Mouse (Mus musculus) heart, postnatal 14 days (tissue): ENCODE measurements around the gene Ccdc163. TPM values are rescaled to one million over a fixed set of nuclear protein-coding genes. Genes with fewer than 3 reads are reported as not detected.

Experiments used
- DNase-seq, 2 experiments: peaks; one replicate each; pipeline ENCODE4 v3.0.0; 2021 to 2022
- intact Hi-C: fragments of 180-260 bp; cut with DNase I; formaldehyde crosslinking; loops from one replicate; pipeline ENCODE4 v1.15.1; 2025
- total RNA-seq, 2 experiments: library from RNA; stranded (reverse); gene quantifications; 2 replicates each; pipeline ENCODE4 v1.2.3; 2021

Gene Ccdc163
- total RNA-seq, 2 experiments from 2014 or later, result 6.8 to 9.3 TPM

- DNase-seq, result no peak
- intact Hi-C loops, result no loop called here
Measured at GRCm38 (mm10) chr4:116698693-116699342, 9.5 kb upstream of the Ccdc163 start.

GRCm38 (mm10) chr4:116700964-116701363, 7.3 kb upstream of the Ccdc163 start:
- DNase-seq, result no peak
- intact Hi-C loops, result loop anchor here (5.0 kb wide), 1 partner anchor 54 kb away; no protein-coding TSS in a partner anchor

DNA sequence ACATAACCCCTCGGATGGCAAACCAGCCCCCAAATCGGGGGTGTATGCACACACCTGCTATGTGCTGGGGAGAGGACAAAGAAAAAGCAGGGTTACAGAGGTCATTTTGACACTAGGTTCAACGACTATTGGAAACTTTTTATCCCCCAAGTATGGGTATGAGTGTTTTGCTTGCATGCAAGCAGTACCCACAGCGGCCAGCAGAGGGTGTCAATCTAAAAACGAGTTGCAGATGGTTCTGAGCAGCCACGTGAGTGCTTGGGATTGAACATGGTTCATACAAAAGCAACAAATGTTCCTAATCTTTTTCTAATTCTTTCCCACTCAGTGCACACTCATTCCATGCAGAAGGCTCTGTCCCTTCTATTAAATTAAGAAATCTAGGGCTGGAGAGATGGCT, 4.5 kb upstream of the Ccdc163 start:
- peak; percentile 71 to 84 for DNase-seq
- intact Hi-C loops, result loop anchor here (5.0 kb wide), 1 partner anchor 57 kb away; no protein-coding TSS in a partner anchor

GRCm38 (mm10) chr4:116707666-116708065, 643 bp upstream of the Ccdc163 start:
- no peak for DNase-seq
- intact Hi-C loops, result no loop called here

- no peak for DNase-seq
- intact Hi-C loops, result no loop called here
Measured at GRCm38 (mm10) chr4:116708791-116709390, 582 bp downstream of the Ccdc163 start.

DNA sequence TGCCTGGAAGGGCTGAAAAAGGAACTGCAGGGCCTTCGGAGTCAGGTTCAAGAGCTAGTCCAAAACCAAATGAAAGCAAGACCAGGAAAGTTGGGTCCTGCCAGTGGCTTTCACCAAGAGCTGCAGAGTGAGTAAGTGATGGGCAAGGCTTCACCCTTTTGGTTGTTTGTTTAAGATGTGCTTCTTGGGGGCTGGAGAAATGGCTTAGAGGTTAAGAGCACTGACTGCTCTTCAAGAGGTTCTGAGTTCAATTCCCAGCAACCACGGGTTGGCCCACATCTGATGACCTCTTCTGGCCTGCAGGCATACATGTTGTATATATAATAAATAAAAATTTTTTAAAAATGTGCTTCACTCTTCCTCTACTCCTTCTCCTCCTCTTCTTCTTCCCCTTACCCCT, 1.8 kb downstream of the Ccdc163 start:
- intact Hi-C loops, result loop anchor here (10.0 kb wide), 1 partner anchor 415 kb away; the partner anchor contains the start of genes Btbd19 and Tctex1d4
- no peak for DNase-seq

GRCm38 (mm10) chr4:116712536-116712935, 4.2 kb downstream of the Ccdc163 start:
- intact Hi-C loops, result loop anchor here (10.0 kb wide), 1 partner anchor 412 kb away; the partner anchor contains the start of genes Btbd19 and Tctex1d4
- no peak for DNase-seq

DNA sequence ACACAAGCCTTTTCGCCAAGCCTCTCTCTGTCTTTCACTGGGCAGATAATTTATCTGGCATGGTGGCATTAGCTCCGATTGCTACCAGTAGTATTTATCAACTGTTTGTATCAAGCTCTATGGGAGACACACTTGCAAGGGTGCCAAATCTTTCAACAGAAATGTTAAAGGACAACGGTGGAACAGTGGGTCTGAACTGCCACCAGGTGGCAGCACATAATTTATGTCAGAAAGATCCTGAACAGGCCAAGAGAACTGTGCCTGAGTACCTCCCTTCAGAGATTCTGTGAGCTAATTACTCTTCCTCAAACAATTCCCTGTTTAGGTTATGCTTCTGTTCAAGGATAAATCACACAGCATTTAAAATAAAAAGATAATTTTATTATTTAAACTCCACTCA, 11.1 kb downstream of the Ccdc163 start:
- intact Hi-C loops, result loop anchor here (1.0 to 10.0 kb wide), 2 partner anchors 69 to 405 kb away; partner anchors contain the start of genes Btbd19 and Tctex1d4
- DNase-seq, result peak; percentile 70 to 79

GRCm38 (mm10) chr4:116720343-116721097, 12.2 kb downstream of the Ccdc163 start, which contains the start of gene Tesk2:
Tesk2 (plus strand) TSS chr4:116720948.
- peak; percentile 87 to 89 for DNase-seq
- intact Hi-C loops, result loop anchor here (5.0 kb wide), 1 partner anchor 272 kb away; the partner anchor contains the start of gene Urod

- intact Hi-C loops, result loop anchor here (5.0 kb wide), 1 partner anchor 271 kb away; the partner anchor contains the start of gene Urod
- no peak for DNase-seq
Measured at GRCm38 (mm10) chr4:116721098-116721628, 12.9 kb downstream of the Ccdc163 start.

GRCm38 (mm10) chr4:116722230-116722629, 13.9 kb downstream of the Ccdc163 start:
- intact Hi-C loops, result loop anchor here (5.0 kb wide), 1 partner anchor 270 kb away; the partner anchor contains the start of gene Urod
- no peak for DNase-seq

- DNase-seq, result no peak
Measured at GRCm38 (mm10) chr4:116725444-116725843, 17.1 kb downstream of the Ccdc163 start.

DNA sequence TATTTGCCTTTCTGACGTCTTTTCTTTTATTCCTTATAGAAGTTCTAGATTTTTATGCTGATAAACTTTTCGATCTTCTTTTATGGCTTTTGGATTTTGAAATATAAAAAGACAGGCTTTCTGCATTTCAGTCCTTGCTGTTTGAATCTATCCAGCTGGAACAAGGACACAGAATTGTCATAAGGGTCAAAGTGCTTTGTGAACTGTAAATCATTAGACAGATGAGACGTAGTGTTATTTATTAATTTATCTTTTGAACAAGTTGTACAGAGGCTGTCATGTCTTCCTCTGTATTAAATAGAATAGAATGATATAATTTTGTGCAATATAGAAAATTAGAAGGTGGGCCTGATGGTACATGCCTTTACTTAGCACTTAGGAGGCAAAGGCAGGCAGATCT, 19.1 kb downstream of the Ccdc163 start:
- intact Hi-C loops, result no loop called here
- no peak for DNase-seq

More at GRCm38 (mm10) chr4:116725444-116725843, 17.1 kb downstream of the Ccdc163 start:
- intact Hi-C loops, result no loop called here

DNA sequence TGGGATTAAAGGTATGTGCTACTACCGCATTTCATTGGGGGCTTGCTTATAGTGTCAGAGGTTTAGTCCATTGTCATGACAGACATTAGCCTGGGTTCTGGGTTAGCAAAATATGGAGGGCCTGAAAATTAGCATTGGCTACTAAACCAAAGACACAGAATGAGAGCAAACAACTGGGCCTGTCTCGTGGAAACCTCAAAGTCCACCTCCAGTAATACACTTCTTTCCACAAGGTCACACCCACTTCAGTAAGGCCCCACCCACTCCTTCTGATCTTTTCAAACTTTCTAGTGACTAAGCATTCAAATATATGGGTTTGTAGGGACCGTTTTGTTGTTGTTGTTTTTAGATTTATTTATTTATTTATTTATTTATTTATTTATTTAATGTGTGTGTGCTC, 21.2 kb downstream of the Ccdc163 start:
- no peak for DNase-seq
- intact Hi-C loops, result no loop called here

GRCm38 (mm10) chr4:116731077-116731476, 22.8 kb downstream of the Ccdc163 start:
- no peak for DNase-seq
- intact Hi-C loops, result no loop called here

DNA sequence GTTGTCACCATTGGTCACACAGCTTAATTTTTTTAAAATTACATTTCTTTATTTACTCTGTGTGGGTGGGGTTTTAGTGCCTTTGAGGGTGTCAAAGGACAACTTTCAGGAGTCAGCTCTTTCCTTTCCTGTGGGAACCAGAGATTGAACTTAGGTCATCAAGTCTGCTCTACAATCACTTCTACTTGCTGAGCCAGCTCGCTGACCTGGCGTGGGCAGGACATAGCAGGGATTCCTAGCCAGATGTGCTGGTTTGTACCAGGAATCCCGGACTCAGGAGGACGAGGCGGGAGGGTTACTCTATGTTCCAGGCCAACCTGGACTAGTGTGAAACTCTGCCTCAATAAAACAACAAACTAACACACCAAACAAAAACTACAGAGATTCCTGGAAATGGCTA, 24.0 kb downstream of the Ccdc163 start:
- DNase-seq, result no peak
- intact Hi-C loops, result no loop called here

DNA sequence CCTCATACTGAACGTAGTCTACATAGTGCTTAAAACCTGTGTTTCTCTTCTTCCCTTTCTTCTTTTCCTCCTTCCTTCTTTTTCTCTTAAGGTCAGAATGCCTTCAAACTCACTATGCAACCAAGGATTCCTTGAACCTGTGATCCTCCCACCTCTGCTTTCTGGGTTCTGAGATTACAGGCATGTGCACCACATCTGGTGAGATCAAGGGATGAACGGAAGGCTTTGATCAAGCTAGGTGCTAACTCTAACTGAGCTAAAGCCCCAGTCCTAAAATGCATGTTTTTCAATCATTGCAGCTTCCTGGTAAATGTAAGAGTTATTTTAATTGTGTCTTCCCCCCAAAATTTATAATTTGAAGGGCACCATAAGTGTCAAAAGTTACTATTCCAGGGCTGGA, 26.7 kb downstream of the Ccdc163 start:
- no peak for DNase-seq
- intact Hi-C loops, result no loop called here

- intact Hi-C loops, result no loop called here
- DNase-seq, result no peak
Measured at GRCm38 (mm10) chr4:116738972-116739751, 30.9 kb downstream of the Ccdc163 start.

GRCm38 (mm10) chr4:116749750-116750149, 41.4 kb downstream of the Ccdc163 start:
- intact Hi-C loops, result no loop called here

GRCm38 (mm10) chr4:116761914-116762313, 53.6 kb downstream of the Ccdc163 start:
- intact Hi-C loops, result no loop called here

More at GRCm38 (mm10) chr4:116749750-116750149, 41.4 kb downstream of the Ccdc163 start:
- no peak for DNase-seq

More at GRCm38 (mm10) chr4:116761914-116762313, 53.6 kb downstream of the Ccdc163 start:
- no peak for DNase-seq
